In genomic region chr4:117132794-117133143, GRCm38 (mm10) we compare ENCODE assay signal across 9 mouse cellular contexts. TPM values are rescaled to one million over a fixed set of nuclear protein-coding genes. Genes with fewer than 3 reads are reported as not detected.
DNase-seq lines count a peak whose midpoint lies in the region; ATAC-seq and TF ChIP-seq lines count a peak whose summit lies in the region.
"Had no signal": no experiment of that assay in that cellular context is flagged by ENCODE, and none has a peak within 500 bp of the region (broad histone marks: within the 10 kb centered on the region; RNA-seq: fewer than 3 reads in every experiment).

No protein-coding gene starts in this region.

- peak overlapping the region; percentile 6; the same call in 1 of the 2 replicates for H3K27ac ChIP-seq in layer of hippocampus, adult 2 months
- no peak overlapping the region for H3K27ac ChIP-seq in embryonic facial prominence, embryonic 13.5 days
- H3K27ac ChIP-seq in intestine, embryonic 16.5 days (ENCODE audit: low read length) = no peak overlapping the region
- H3K27ac ChIP-seq in neural tube, embryonic 13.5 days (replicated peaks) = peak overlapping the region; percentile 81

- H3K9me3 ChIP-seq in embryonic facial prominence, embryonic 13.5 days = no peaks in the 10 kb centered on the region
- no peaks in the 10 kb centered on the region for H3K9me3 ChIP-seq in intestine, embryonic 16.5 days (ENCODE audit: control insufficient read depth, low read length)
- no peaks in the 10 kb centered on the region for H3K9me3 ChIP-seq in neural tube, embryonic 13.5 days

- ATAC-seq in embryonic facial prominence, embryonic 13.5 days (ENCODE audit: insufficient number of reproducible peaks, insufficient read depth, low FRiP score, low TSS enrichment, low read depth) = no peak
- ATAC-seq in intestine, embryonic 16.5 days = no peak
- ATAC-seq in neural tube, embryonic 13.5 days (ENCODE audit: low read depth) = no peak

- TF ChIP-seq CTCF in layer of hippocampus, adult 2 months (conservative IDR thresholded peaks at IDR 0.05) = no peak

- peaks cover 15% of the 10 kb centered on the region for H3K4me1 ChIP-seq in embryonic facial prominence, embryonic 13.5 days
- H3K4me1 ChIP-seq in intestine, embryonic 16.5 days (ENCODE audit: control insufficient read depth, insufficient read depth, low read length) = peaks cover 20% of the 10 kb centered on the region
- peaks cover 38% of the 10 kb centered on the region for H3K4me1 ChIP-seq in neural tube, embryonic 13.5 days (replicated peaks)

- H3K9ac ChIP-seq in embryonic facial prominence, embryonic 13.5 days = peak overlapping the region; percentile 84
- H3K9ac ChIP-seq in intestine, embryonic 16.5 days (ENCODE audit: low read depth, low read length) = peak overlapping the region; percentile 95
- peak overlapping the region; percentile 92 for H3K9ac ChIP-seq in neural tube, embryonic 13.5 days

- DNase-seq in layer of hippocampus, adult 2 months (ENCODE audit: low spot score in 2 of 2) = no peak
- no peak for DNase-seq in layer of hippocampus, adult 8-10 months (ENCODE audit: low spot score in 2 of 2)
- DNase-seq in frontal cortex, postnatal 25 days (ENCODE audit: low spot score in 2 of 2) = no peak
- no peak for DNase-seq in T-cell, adult 2 months (ENCODE audit: low spot score)
- DNase-seq in right cerebral cortex, adult 2 months (ENCODE audit: low spot score in 2 of 2) = no peak
- DNase-seq: adrenal gland, postnatal 10 days had no signal

- H3K4me2 ChIP-seq in embryonic facial prominence, embryonic 13.5 days = peak overlapping the region; percentile 97
- peak overlapping the region; percentile 99 for H3K4me2 ChIP-seq in intestine, embryonic 16.5 days (ENCODE audit: low read depth, low read length)
- H3K4me2 ChIP-seq in neural tube, embryonic 13.5 days = peak overlapping the region; percentile 76

- H3K27me3 ChIP-seq in embryonic facial prominence, embryonic 13.5 days = peaks cover 30% of the 10 kb centered on the region
- H3K27me3 ChIP-seq in intestine, embryonic 16.5 days (replicated peaks; ENCODE audit: control insufficient read depth, insufficient read depth, low read length) = peaks cover 3% of the 10 kb centered on the region; the same call in 1 of the 2 replicates
- H3K27me3 ChIP-seq in neural tube, embryonic 13.5 days = no peaks in the 10 kb centered on the region

- H3K4me3 ChIP-seq in layer of hippocampus, adult 2 months = peak overlapping the region; percentile 89
- H3K4me3 ChIP-seq in embryonic facial prominence, embryonic 13.5 days = peak overlapping the region; percentile 76
- peak overlapping the region; percentile 91 for H3K4me3 ChIP-seq in intestine, embryonic 16.5 days (ENCODE audit: low read length)
- H3K4me3 ChIP-seq in neural tube, embryonic 13.5 days = peak overlapping the region; percentile 83

- 11% methylated on average over 11 of the region's 11 CpGs for WGBS in embryonic facial prominence, embryonic 13.5 days
- 29% methylated on average over 11 of the region's 11 CpGs for WGBS in intestine, embryonic 16.5 days
- 7% methylated on average over 11 of the region's 11 CpGs for WGBS in neural tube, embryonic 13.5 days

- H3K36me3 ChIP-seq in embryonic facial prominence, embryonic 13.5 days = peaks cover 16% of the 10 kb centered on the region
- peaks cover 11% of the 10 kb centered on the region for H3K36me3 ChIP-seq in intestine, embryonic 16.5 days (ENCODE audit: control insufficient read depth, insufficient read depth, low read length)
- H3K36me3 ChIP-seq in neural tube, embryonic 13.5 days = peaks cover 28% of the 10 kb centered on the region

RNA-seq across cellular contexts. Expression of gene Plk3, which starts 1.0 kb away (rescaled TPM):
- total RNA-seq in layer of hippocampus, adult 2 months (2021) = 1 to 10 TPM; 6.9 to 7.2 TPM
- total RNA-seq in layer of hippocampus, adult 8-10 months (2022) = 1 to 10 TPM; 9.0 to 10.0 (median 9.6) TPM
- polyA plus RNA-seq in embryonic facial prominence, embryonic 13.5 days (2015; fragmentation: Nextera tagmentation; extraction: Ambion mirVana) = 3.2 and 3.3 TPM in 2 replicates
- 2.5 and 4.1 TPM in 2 replicates for polyA plus RNA-seq in intestine, embryonic 16.5 days (2015; fragmentation: Nextera tagmentation; extraction: Ambion mirVana)
- polyA plus RNA-seq in neural tube, embryonic 13.5 days (2015; fragmentation: Nextera tagmentation; extraction: Ambion mirVana) = 16.0 and 20.7 TPM in 2 replicates

RNA-seq across cellular contexts. Expression of gene Tctex1d4, which starts 6.2 kb away (rescaled TPM):
- total RNA-seq in layer of hippocampus, adult 2 months (2021) = under 1 TPM in 1 of 2 experiments, not detected in 1; 0.38 TPM
- under 1 TPM; 0.74 to 0.81 (median 0.78) TPM for total RNA-seq in layer of hippocampus, adult 8-10 months (2022)
- polyA plus RNA-seq in embryonic facial prominence, embryonic 13.5 days (2015; fragmentation: Nextera tagmentation; extraction: Ambion mirVana) = not detected in 2 replicates
- not detected in 2 replicates for polyA plus RNA-seq in intestine, embryonic 16.5 days (2015; fragmentation: Nextera tagmentation; extraction: Ambion mirVana)
- polyA plus RNA-seq in neural tube, embryonic 13.5 days (2015; fragmentation: Nextera tagmentation; extraction: Ambion mirVana) = not detected in 2 replicates
- total RNA-seq: adrenal gland, postnatal 10 days had no signal

RNA-seq across cellular contexts. Expression of gene Btbd19, which starts 7.2 kb away (rescaled TPM):
- 10 to 100 TPM; 13.3 to 14.8 TPM for total RNA-seq in layer of hippocampus, adult 2 months (2021)
- 10 to 100 TPM; 12.9 to 18.3 (median 16.2) TPM for total RNA-seq in layer of hippocampus, adult 8-10 months (2022)
- polyA plus RNA-seq in embryonic facial prominence, embryonic 13.5 days (2015; fragmentation: Nextera tagmentation; extraction: Ambion mirVana) = 5.8 and 6.2 TPM in 2 replicates
- 3.9 and 4.8 TPM in 2 replicates for polyA plus RNA-seq in intestine, embryonic 16.5 days (2015; fragmentation: Nextera tagmentation; extraction: Ambion mirVana)
- polyA plus RNA-seq in neural tube, embryonic 13.5 days (2015; fragmentation: Nextera tagmentation; extraction: Ambion mirVana) = 3.2 and 4.7 TPM in 2 replicates

RNA-seq across cellular contexts. Expression of gene Rps8, which starts 23.3 kb away (rescaled TPM):
- 100 to 1,000 TPM; 509 to 527 TPM for total RNA-seq in layer of hippocampus, adult 2 months (2021)
- total RNA-seq in layer of hippocampus, adult 8-10 months (2022) = 100 to 1,000 TPM; 448 to 635 (median 527) TPM
- 1,074 and 1,114 TPM in 2 replicates for polyA plus RNA-seq in embryonic facial prominence, embryonic 13.5 days (2015; fragmentation: Nextera tagmentation; extraction: Ambion mirVana)
- 811 and 851 TPM in 2 replicates for polyA plus RNA-seq in intestine, embryonic 16.5 days (2015; fragmentation: Nextera tagmentation; extraction: Ambion mirVana)
- 493 and 532 TPM in 2 replicates for polyA plus RNA-seq in neural tube, embryonic 13.5 days (2015; fragmentation: Nextera tagmentation; extraction: Ambion mirVana)

RNA-seq across cellular contexts. Expression of gene Ptch2, which starts 36.9 kb away (rescaled TPM):
- 1 to 10 TPM; 1.5 to 2.7 TPM for total RNA-seq in layer of hippocampus, adult 2 months (2021)
- 1 to 10 TPM; 1.7 to 3.4 (median 2.2) TPM for total RNA-seq in layer of hippocampus, adult 8-10 months (2022)
- 20.5 and 26.8 TPM in 2 replicates for polyA plus RNA-seq in embryonic facial prominence, embryonic 13.5 days (2015; fragmentation: Nextera tagmentation; extraction: Ambion mirVana)
- polyA plus RNA-seq in intestine, embryonic 16.5 days (2015; fragmentation: Nextera tagmentation; extraction: Ambion mirVana) = 6.2 and 6.4 TPM in 2 replicates
- polyA plus RNA-seq in neural tube, embryonic 13.5 days (2015; fragmentation: Nextera tagmentation; extraction: Ambion mirVana) = 6.4 and 7.4 TPM in 2 replicates

Comparison
In these comparisons a context has a peak if more than half of its experiments do, and no peak if none do; other contexts are left out.
1. H3K27ac ChIP-seq: peak in layer of hippocampus, adult 2 months (single experiment) and neural tube, embryonic 13.5 days (single experiment); none in embryonic facial prominence, embryonic 13.5 days (single experiment) and intestine, embryonic 16.5 days (single experiment).
2. Peak in every context shown above with its lines, with median percentiles within 50 percentile points of each other: H3K4me3 ChIP-seq, H3K4me2 ChIP-seq and H3K9ac ChIP-seq.